Mouse (Mus musculus): ENCODE measurements around the gene Nipa1.

The Nipa1 gene

DNA sequence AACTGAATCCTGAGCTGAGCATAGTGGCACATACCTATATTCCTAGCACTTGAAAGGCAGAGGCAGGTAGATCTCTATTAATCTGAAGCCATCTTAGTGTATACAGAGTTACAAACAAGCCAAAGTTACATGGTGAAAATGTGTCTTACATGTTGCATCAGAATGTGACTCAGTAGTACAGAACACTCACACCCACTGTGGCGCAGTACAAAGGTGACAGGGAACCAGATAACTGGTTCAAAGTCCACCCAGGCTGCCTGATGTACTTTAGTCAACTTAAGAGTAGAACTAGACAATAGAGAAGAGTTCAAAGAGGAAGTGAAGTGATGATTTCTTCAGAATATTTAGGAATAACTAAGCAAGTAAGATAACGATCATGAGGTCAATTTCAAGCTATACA is 84.7 kb downstream of the Nipa1 start:
- DNase-seq (ENCODE audit: low spot score in 2 of 2), result no peak

- no peak for DNase-seq (ENCODE audit: low spot score in 2 of 2)
These were observed 91.1 kb downstream of the Nipa1 start for GRCm38 (mm10) chr7:55928649-55929048.

All from right cerebral cortex, postnatal 10 days (tissue).